Mouse (Mus musculus) megakaryocyte, embryonic 14.5 days (primary cell): ENCODE data around the gene Tax1bp1.

Experiments used
- FLI1 ChIP-seq: IDR thresholded peaks from 2 replicates; pipeline ENCODE4 v1.6.1; 2012; ENCODE audit warnings: low read length, inconsistent platforms, mixed read lengths
- GATA1 ChIP-seq: IDR thresholded peaks from 3 replicates; pipeline ENCODE4 v1.6.1; 2012; ENCODE audit warnings: mixed read lengths, low read length, inconsistent platforms, borderline replicate concordance

GRCm38 (mm10) chr6:52691800-52692199, 21.7 kb upstream of the Tax1bp1 start:
- TF ChIP-seq GATA1 = no peak
- TF ChIP-seq FLI1 = no peak
